Mouse (Mus musculus) 3T3-L1 (cell line): Measurements from ENCODE around the gene Ndufaf8.

Experiments used
- DNase-seq: peaks from one replicate; pipeline ENCODE4 v3.0.0-alpha.2; 2015; ENCODE audit warnings: low read depth, low spot score

Ndufaf8 gene

GRCm38 (mm10) chr11:120134148-120134547 is 35.4 kb downstream of the Ndufaf8 start:
- DNase-seq = no peak

GRCm38 (mm10) chr11:120134847-120135530 is 36.3 kb downstream of the Ndufaf8 start:
- DNase-seq = no peak

GRCm38 (mm10) chr11:120136195-120136594 is 37.5 kb downstream of the Ndufaf8 start:
- DNase-seq = no peak

GRCm38 (mm10) chr11:120136796-120137624 is 38.3 kb downstream of the Ndufaf8 start:
- no peak for DNase-seq

GRCm38 (mm10) chr11:120137625-120138004 is 38.9 kb downstream of the Ndufaf8 start:
- DNase-seq = no peak

- no peak for DNase-seq
These were observed 40.6 kb downstream of the Ndufaf8 start for GRCm38 (mm10) chr11:120139309-120139731.

GRCm38 (mm10) chr11:120140255-120140654 is 41.5 kb downstream of the Ndufaf8 start:
- no peak for DNase-seq

- peak; percentile 54 for DNase-seq
These were observed 43.9 kb downstream of the Ndufaf8 start for GRCm38 (mm10) chr11:120142601-120143051.

GRCm38 (mm10) chr11:120143708-120144497 is 45.2 kb downstream of the Ndufaf8 start:
- peak; percentile 26 for DNase-seq

GRCm38 (mm10) chr11:120148201-120148855 is 49.6 kb downstream of the Ndufaf8 start:
- no peak for DNase-seq

GRCm38 (mm10) chr11:120149510-120150200 is 50.9 kb downstream of the Ndufaf8 start:
- DNase-seq = peak; percentile 82
